Mouse (Mus musculus) midbrain, postnatal 0 days (tissue): ENCODE results near the gene Kcnh8. TPM values are rescaled to one million over a fixed set of nuclear protein-coding genes. Genes with fewer than 3 reads are reported as not detected.

Source experiments
- ATAC-seq: fragments of 200-750 bp; cut with Nextera tagmentation; 2 replicates; pipeline ENCODE4 v1.8.0; 2017; ENCODE audit warnings: moderate number of reproducible peaks, mild to moderate bottlenecking, moderate TSS enrichment, moderate library complexity; ENCODE audit not compliant: low FRiP score
- DNase-seq: peaks from one replicate; pipeline ENCODE4 v3.0.0-alpha.2; 2015; ENCODE audit warnings: low spot score
- H3K27ac ChIP-seq: fragments of 300-500 bp; sonication (generic); 2 replicates; pipeline ENCODE4 v1.5.1; 2014; ENCODE audit warnings: low read depth, mild to moderate bottlenecking, low read length, mixed read lengths
- H3K27me3 ChIP-seq: fragments of 300-500 bp; sonication (generic); 2 replicates; pipeline ENCODE4 v1.6.1; 2014; ENCODE audit warnings: low read length, control low read depth, mixed read lengths; ENCODE audit not compliant: insufficient read depth
- H3K36me3 ChIP-seq: fragments of 300-500 bp; sonication (generic); 2 replicates; pipeline ENCODE4 v1.6.1; 2014; ENCODE audit warnings: low read length, control low read depth, mixed read lengths; ENCODE audit not compliant: insufficient read depth
- H3K4me1 ChIP-seq: fragments of 300-500 bp; sonication (generic); 2 replicates; pipeline ENCODE4 v1.6.1; 2014; ENCODE audit warnings: mild to moderate bottlenecking, control low read depth, antibody characterized with exemption, low read length, mixed read lengths; ENCODE audit not compliant: insufficient read depth
- H3K4me2 ChIP-seq: fragments of 300-500 bp; sonication (generic); 2 replicates; pipeline ENCODE4 v1.6.1; 2014; ENCODE audit warnings: low read depth, mild to moderate bottlenecking, low read length, mixed read lengths; ENCODE audit not compliant: poor library complexity, severe bottlenecking
- H3K4me3 ChIP-seq: fragments of 300-500 bp; sonication (generic); 2 replicates; pipeline ENCODE4 v1.5.1; 2014; ENCODE audit warnings: low read depth, mild to moderate bottlenecking, low read length, moderate library complexity
- H3K9ac ChIP-seq: fragments of 300-500 bp; sonication (generic); replicated peaks from 2 replicates; pipeline ENCODE4 v1.6.1; 2014; ENCODE audit warnings: mild to moderate bottlenecking, low read length, moderate library complexity, mixed read lengths; ENCODE audit not compliant: poor library complexity, severe bottlenecking
- H3K9me3 ChIP-seq: fragments of 300-500 bp; sonication (generic); 2 replicates; pipeline ENCODE4 v1.6.1; 2016; ENCODE audit warnings: low read length, control low read depth
- CTCF ChIP-seq: IDR thresholded peaks from 2 replicates; pipeline ENCODE4 v1.5.1; 2016; ENCODE audit warnings: antibody characterized with exemption, mild to moderate bottlenecking
- WGBS: fragments of 180-500 bp; shearing (Covaris S2); extraction: QIAGEN DNeasy Blood & Tissue Kit; methylation state at CpG from one replicate; pipeline ENCODE4 v1.1.7; 2014; 5-methylcytosine and 5-hydroxymethylcytosine counted together
- polyA plus RNA-seq: library from polyadenylated mRNA; unstranded; fragments of >200 nt; fragmentation: Nextera tagmentation; extraction: Ambion mirVana; gene quantifications from 2 replicates; pipeline ENCODE4 v1.2.1, GENCODE M21; 2015
- total RNA-seq: library from RNA; depleted of rRNA; stranded (reverse); fragments of >200 nt; gene quantifications from 2 replicates; pipeline ENCODE4 v1.2.3, GENCODE M21; 2014

Kcnh8 gene
- total and polyA plus RNA-seq, 2 experiments from 2014 or later: 2.8 to 7.9 TPM

- DNase-seq: no peak
Observed at GRCm38 (mm10) chr17:52878964-52879363, 276.5 kb downstream of the Kcnh8 start.

GRCm38 (mm10) chr17:52880051-52880450, 277.5 kb downstream of the Kcnh8 start:
- ATAC-seq (no peak), DNase-seq (no peak)
- TF ChIP-seq CTCF: no peak
- Histone ChIP-seq H3K27me3 (no peaks in the 10 kb centered on the region), H3K36me3 (no peaks in the 10 kb centered on the region), H3K9ac (no peak overlapping the region), H3K4me3 (no peak overlapping the region), H3K9me3 (no peaks in the 10 kb centered on the region), H3K4me1 (no peaks in the 10 kb centered on the region), H3K4me2 (no peak overlapping the region), H3K27ac (no peak overlapping the region)
- WGBS: 83% methylated on average over 2 of the region's 2 CpGs

More at GRCm38 (mm10) chr17:52878964-52879363, 276.5 kb downstream of the Kcnh8 start:
- no peaks in the 10 kb centered on the region for H3K27me3 ChIP-seq
- WGBS: 29% methylated on average over 1 of the region's 1 CpGs
- H3K4me2 ChIP-seq: no peak overlapping the region
- H3K27ac ChIP-seq: no peak overlapping the region
- no peak for ATAC-seq
- no peaks in the 10 kb centered on the region for H3K36me3 ChIP-seq
- TF ChIP-seq CTCF: no peak
- H3K9ac ChIP-seq: no peak overlapping the region
- H3K4me3 ChIP-seq: no peak overlapping the region
- H3K4me1 ChIP-seq: no peaks in the 10 kb centered on the region
- no peaks in the 10 kb centered on the region for H3K9me3 ChIP-seq

DNA sequence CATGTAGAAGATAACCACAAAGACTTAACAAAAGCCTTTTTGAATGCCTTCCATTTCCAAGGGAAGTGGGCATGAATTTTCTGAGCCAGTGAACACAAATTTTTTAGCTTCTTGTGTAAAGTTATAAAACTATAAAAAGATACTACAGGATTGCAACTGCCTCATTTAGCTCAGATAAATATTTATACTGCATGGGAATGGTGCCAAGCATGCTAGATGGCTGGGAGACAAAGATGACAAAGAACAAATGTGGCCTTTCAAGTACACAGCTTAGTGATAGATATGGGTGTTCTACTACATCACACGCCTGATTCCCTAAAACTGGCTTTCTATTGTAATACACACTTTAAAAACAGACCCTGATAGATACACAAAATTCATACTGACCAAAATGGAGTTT, 282.7 kb downstream of the Kcnh8 start:
- Histone ChIP-seq H3K36me3 (no peaks in the 10 kb centered on the region), H3K4me1 (no peaks in the 10 kb centered on the region), H3K9me3 (no peaks in the 10 kb centered on the region), H3K4me2 (no peak overlapping the region), H3K4me3 (no peak overlapping the region), H3K9ac (no peak overlapping the region), H3K27me3 (no peaks in the 10 kb centered on the region), H3K27ac (no peak overlapping the region)
- DNase-seq: no peak
- TF ChIP-seq CTCF: no peak
- no peak for ATAC-seq
- WGBS: 83% methylated on average over 1 of the region's 1 CpGs

- Histone ChIP-seq H3K4me3 (no peak overlapping the region), H3K4me1 (no peaks in the 10 kb centered on the region), H3K36me3 (no peaks in the 10 kb centered on the region), H3K4me2 (no peak overlapping the region), H3K27ac (no peak overlapping the region), H3K9ac (no peak overlapping the region), H3K9me3 (no peaks in the 10 kb centered on the region), H3K27me3 (no peaks in the 10 kb centered on the region)
- DNase-seq (peak; percentile 16), ATAC-seq (no peak)
- no peak for TF ChIP-seq CTCF
- 72% methylated on average over 3 of the region's 3 CpGs for WGBS
Observed at GRCm38 (mm10) chr17:52920519-52921106, 318.1 kb downstream of the Kcnh8 start.

DNA sequence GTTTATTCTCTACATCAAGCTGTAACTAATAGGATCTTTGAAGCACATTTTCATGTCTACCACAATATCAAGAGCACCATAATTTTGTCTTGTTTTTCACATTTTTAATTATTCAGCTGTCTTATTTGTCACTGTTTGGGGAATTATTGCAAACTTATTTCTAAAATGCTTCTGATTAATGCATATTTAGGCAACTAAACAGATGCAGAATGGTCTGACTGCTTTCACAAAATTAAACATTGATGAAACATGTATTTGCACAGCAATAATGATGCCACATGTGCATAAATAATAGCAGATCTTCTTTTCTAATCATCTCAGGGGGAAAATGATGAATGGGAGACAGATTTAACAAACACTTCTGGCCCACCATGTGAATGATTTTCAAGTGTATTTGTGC, 341.5 kb downstream of the Kcnh8 start:
- DNase-seq: no peak
- H3K9me3 ChIP-seq: no peaks in the 10 kb centered on the region
- no peaks in the 10 kb centered on the region for H3K36me3 ChIP-seq
- no peak for ATAC-seq
- no peaks in the 10 kb centered on the region for H3K4me1 ChIP-seq
- no peak overlapping the region for H3K9ac ChIP-seq
- H3K27ac ChIP-seq: no peak overlapping the region
- H3K4me2 ChIP-seq: no peak overlapping the region
- no peaks in the 10 kb centered on the region for H3K27me3 ChIP-seq
- TF ChIP-seq CTCF: no peak
- no peak overlapping the region for H3K4me3 ChIP-seq

- no peak for ATAC-seq
- TF ChIP-seq CTCF: no peak
- 100% methylated on average over 1 of the region's 1 CpGs for WGBS
- Histone ChIP-seq H3K4me2 (no peak overlapping the region), H3K4me1 (no peaks in the 10 kb centered on the region), H3K9me3 (no peaks in the 10 kb centered on the region), H3K4me3 (no peak overlapping the region), H3K27me3 (no peaks in the 10 kb centered on the region), H3K36me3 (no peaks in the 10 kb centered on the region), H3K27ac (no peak overlapping the region), H3K9ac (no peak overlapping the region)
- no peak for DNase-seq
Observed at GRCm38 (mm10) chr17:52972735-52973134, 370.2 kb downstream of the Kcnh8 start.
